Mouse (Mus musculus) bone marrow, adult 2 months (tissue): ENCODE data around the gene Plekha5.

ENCODE experiments used
- CTCF ChIP-seq: fragments of 200-500 bp; IDR thresholded peaks from 2 replicates; pipeline ENCODE4 v1.5.1; 2011; ENCODE audit warnings: low read length, control low read depth; ENCODE audit not compliant: control insufficient read depth, insufficient read depth
- POLR2A ChIP-seq: fragments of 200-500 bp; IDR thresholded peaks from 2 replicates; pipeline ENCODE4 v1.6.1; 2011; ENCODE audit warnings: low read depth, mild to moderate bottlenecking, control low read depth, low read length, borderline replicate concordance; ENCODE audit not compliant: control insufficient read depth

DNA sequence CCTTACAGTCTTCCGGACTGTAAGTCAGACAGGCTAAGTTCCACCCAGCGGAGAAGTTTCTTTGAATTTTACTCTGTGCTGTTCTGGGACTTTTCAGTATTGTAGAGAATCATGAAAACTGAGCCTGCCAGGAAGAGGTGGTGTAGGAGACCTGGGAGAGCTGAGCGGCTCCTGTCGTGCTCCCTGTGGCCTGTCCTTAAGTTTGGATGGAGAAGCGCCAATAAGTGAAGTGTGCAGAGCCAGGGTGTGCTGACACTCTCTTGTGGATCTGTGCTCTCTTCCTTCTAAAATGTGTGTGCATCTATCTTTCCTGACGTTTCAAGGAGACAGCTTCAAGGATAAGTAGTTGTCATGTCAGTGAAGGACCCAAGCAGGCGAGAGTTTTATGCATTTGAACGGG is 5.4 kb downstream of the Plekha5 start:
- TF ChIP-seq CTCF (no peak), POLR2A (no peak)
